Mouse (Mus musculus) heart, adult 2 months (tissue): ENCODE data around the gene Olfr464.

Experiments used
- CTCF ChIP-seq: fragments of 200-600 bp; IDR thresholded peaks from 2 replicates; pipeline ENCODE4 v1.8.1; 2022; ENCODE audit warnings: antibody characterized with exemption, mild to moderate bottlenecking, moderate library complexity
- EP300 ChIP-seq: fragments of 200-500 bp; IDR thresholded peaks from 2 replicates; pipeline ENCODE4 v1.6.1; 2011; ENCODE audit warnings: low read depth, low read length, control low read depth; ENCODE audit not compliant: insufficient read depth
- POLR2A ChIP-seq: fragments of 200-500 bp; IDR thresholded peaks from 2 replicates; pipeline ENCODE4 v1.6.1; 2011; ENCODE audit warnings: mild to moderate bottlenecking, low read depth, low read length, control low read depth; ENCODE audit not compliant: insufficient read depth

DNA sequence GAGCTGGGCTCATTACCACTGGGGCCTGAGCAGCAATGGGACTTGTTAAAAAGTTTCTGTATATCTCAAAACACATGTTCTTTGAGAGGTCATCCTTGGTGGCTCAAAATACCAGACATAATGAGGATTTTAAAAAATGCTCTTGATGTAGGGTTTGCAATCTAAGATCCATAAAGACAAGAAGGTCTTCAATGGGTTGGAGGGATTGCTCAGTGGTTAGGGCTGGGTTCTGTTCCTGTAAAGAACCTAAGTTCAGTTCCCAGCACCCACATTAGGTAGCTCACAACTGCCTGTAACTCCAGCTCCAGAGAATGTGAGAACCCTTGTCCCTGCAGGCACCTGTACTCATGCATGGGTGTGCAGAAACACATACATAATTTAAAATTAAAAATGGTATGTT is 23.5 kb downstream of the Olfr464 start, which contains the start of gene Olfr463:
- TF ChIP-seq CTCF (no peak), POLR2A (no peak), EP300 (no peak)
